Mouse (Mus musculus) testis, adult 2 months (tissue): ENCODE results near the gene Kat6b.

Experiments
- CTCF ChIP-seq: fragments of 200-500 bp; IDR thresholded peaks from 2 replicates; pipeline ENCODE4 v1.5.1; 2012; ENCODE audit warnings: low read depth, mild to moderate bottlenecking, inconsistent platforms, low read length, moderate library complexity; ENCODE audit not compliant: control insufficient read depth, insufficient read depth, insufficient replicate concordance
- POLR2A ChIP-seq: fragments of 200-500 bp; IDR thresholded peaks from 2 replicates; pipeline ENCODE4 v1.6.1; 2012; ENCODE audit warnings: low read depth, mild to moderate bottlenecking, inconsistent platforms, low read length, moderate library complexity; ENCODE audit not compliant: control insufficient read depth

GRCm38 (mm10) chr14:21574686-21575309, 93.6 kb downstream of the Kat6b start:
- TF ChIP-seq CTCF (no peak), POLR2A (no peak)
